Mouse (Mus musculus) small intestine, adult 2 months (tissue): ENCODE data around the gene S100a9.

Experiments
- CTCF ChIP-seq: fragments of 200-500 bp; IDR thresholded peaks from 2 replicates; pipeline ENCODE4 v1.5.1; 2012; ENCODE audit warnings: low read depth, mild to moderate bottlenecking, control low read depth, inconsistent platforms, low read length, moderate library complexity, mixed read lengths; ENCODE audit not compliant: insufficient replicate concordance, insufficient read length; ENCODE audit errors: extremely low read depth
- POLR2A ChIP-seq: fragments of 200-500 bp; IDR thresholded peaks from 2 replicates; pipeline ENCODE4 v1.6.1; 2012; ENCODE audit warnings: low read depth, mild to moderate bottlenecking, control low read depth, inconsistent platforms, low read length, moderate library complexity

- no peak for TF ChIP-seq CTCF
- TF ChIP-seq POLR2A: no peak
Observed at GRCm38 (mm10) chr3:90653717-90654116, 41.8 kb downstream of the S100a9 start, which contains the start of gene S100a7a.
